Mouse (Mus musculus): ENCODE measurements around the gene Hist2h2aa2. TPM values are rescaled to one million over a fixed set of nuclear protein-coding genes. Genes with fewer than 3 reads are reported as not detected.

The Hist2h2aa2 gene
- polyA plus RNA-seq (2012; rRNA removed; ENCODE audit: low replicate concordance), result 228 and 312 TPM in 2 replicates

DNA sequence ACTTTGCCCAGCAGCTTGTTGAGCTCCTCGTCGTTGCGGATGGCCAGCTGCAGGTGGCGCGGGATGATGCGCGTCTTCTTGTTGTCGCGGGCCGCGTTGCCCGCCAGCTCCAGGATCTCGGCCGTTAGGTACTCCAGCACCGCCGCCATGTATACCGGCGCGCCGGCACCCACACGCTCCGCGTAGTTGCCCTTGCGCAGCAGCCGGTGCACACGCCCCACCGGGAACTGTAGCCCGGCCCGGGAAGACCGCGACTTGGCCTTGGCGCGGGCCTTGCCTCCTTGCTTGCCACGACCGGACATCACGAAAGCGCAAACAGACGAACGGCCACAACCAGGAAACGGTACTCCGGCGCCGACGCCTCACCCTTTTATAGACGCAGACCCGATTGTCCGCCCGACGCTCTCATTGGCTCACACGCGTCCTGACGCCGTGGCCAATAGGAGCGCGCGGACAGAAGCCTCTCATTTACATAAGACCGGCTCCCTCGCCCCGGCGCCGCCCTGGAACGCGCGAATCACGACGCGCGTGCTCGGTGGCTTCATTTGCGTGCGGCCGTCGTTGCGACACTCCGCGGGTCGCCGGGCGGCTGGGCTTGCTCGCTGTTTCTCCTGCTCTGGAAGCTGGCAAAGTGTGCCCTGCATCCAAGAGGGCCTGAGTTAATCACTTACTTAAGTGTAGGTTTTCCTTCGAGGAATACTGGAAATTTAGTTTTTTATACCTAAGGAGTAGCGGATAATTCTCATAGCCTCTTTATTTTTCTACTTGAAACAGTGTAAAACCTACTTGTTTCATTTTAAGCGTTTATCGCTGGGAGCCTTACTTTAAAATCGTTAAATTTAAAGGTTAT is at the start of gene Hist2h2aa2:
Gene Hist2h2aa2, minus strand, starts transcription at position 328 of the 850 bp plus-strand sequence.

DNA sequence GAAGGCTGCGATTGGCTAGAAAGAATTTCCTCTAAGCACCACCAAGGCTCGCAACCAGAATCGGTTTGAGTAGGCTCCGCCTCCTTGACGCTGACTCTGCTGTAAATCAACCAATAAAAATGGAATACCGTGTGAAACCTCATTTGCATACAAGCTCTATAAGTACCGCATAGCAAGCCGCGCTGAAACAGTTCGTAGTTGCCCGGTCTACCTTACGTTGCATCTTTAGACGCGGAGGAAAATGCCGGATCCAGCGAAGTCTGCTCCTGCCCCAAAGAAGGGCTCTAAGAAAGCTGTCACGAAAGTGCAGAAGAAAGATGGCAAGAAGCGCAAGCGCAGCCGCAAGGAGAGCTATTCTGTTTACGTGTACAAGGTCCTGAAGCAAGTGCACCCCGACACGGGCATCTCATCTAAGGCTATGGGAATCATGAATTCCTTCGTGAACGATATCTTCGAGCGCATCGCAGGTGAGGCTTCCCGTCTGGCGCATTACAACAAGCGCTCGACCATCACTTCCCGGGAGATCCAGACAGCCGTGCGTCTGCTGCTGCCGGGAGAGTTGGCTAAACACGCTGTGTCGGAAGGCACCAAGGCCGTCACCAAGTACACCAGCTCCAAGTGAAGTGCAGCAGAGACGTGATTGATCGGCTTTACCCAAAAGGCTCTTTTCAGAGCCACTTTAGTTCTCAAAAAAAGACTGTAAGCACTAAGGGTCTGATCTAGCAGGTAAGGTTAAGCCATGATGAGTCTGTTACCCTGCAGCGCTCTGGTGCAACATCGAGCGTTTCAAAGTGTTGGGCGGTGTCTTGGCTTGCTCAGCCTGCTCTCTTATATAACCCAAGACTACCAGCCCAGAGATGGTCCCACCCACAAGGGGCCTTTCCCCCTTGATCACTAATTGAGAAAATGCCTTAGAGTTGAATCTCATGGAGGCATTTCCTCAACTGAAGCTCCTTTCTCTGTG is 29.7 kb upstream of the Hist2h2aa2 start, which contains the start of gene Hist2h2bb:
Gene Hist2h2bb, plus strand, starts transcription at position 242 of the 964 bp plus-strand sequence.

DNA sequence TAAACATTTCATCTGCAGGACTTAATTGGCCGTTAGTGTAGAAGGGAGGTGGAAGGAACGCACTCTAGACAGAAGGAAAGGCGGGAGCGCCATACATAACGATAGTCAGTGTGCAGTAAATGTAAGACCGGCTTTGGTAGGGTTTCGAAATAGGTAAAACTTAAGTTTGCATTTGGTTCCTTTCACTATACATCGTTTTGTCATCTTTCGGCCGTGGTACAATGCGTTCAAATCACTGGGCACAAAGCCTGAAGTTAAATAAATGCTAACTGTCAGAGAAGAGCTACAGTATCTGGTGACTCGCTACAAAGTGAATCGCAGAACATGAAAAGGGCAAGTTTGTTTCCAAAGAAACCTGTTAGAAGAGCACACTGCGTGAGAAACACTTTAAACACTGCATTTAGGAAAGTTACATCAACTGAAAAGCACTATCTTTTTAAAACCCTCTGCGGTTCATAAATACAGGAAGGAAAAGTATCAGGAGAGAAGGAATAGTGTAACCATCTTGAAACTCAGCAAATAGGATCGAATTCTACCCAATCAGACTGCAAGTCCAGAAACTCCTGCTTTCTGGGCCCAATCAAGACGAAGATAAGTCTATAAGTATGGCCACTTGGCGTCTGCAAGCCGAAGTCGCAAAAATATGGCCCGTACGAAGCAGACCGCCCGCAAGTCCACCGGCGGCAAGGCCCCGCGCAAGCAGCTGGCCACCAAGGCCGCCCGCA is 28.1 kb upstream of the Hist2h2aa2 start, which contains the start of gene Hist2h3b:
Gene Hist2h3b, plus strand, starts transcription at position 604 of the 725 bp plus-strand sequence.

DNA sequence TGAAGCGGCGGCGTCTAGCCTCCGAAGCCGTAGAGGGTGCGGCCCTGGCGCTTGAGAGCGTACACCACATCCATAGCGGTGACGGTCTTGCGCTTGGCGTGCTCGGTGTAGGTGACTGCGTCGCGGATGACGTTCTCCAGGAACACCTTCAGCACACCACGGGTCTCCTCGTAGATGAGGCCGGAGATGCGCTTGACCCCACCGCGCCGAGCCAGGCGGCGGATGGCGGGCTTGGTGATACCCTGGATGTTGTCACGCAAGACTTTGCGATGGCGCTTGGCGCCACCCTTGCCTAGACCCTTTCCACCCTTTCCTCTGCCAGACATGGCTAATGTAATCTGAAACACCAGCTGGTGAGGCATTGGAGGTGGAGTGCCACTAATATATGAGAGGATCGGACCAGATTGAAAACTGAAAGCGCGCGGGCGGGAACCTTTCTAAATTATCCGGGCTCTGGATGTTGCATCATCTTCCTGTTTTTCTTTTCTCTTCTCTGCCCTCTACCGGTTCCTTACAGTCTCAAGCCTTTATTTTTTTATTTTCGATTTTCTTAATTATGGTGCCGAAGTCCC is 23.0 kb upstream of the Hist2h2aa2 start, which contains the start of gene Hist2h4:
Gene Hist2h4, minus strand, starts transcription at position 333 of the 572 bp plus-strand sequence.

DNA sequence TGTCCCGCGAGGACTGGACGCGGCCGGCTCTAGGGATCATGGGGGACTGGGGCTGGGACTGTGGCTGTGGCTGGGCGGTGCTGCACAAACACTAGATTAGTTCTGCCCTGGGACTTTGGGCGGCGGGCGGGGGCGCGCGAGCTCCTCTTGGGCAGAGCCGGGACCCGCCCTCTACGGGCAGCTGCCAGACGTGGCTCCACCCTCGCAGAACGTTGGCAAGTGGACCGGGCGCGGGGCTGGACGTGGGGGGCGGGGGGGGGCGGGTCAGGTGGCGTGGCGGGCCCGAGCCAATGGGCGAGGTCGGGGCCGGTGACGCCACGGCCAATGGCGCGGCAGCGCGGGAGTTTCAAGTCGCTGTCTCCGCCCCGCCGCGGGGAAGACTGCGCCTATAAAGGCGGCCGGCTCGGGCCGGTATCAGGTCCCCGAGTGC is 6.4 kb upstream of the Hist2h2aa2 start, which contains the start of gene Hist2h3c1:
Gene Hist2h3c1, plus strand, starts transcription at position 259 of the 430 bp plus-strand sequence.

DNA sequence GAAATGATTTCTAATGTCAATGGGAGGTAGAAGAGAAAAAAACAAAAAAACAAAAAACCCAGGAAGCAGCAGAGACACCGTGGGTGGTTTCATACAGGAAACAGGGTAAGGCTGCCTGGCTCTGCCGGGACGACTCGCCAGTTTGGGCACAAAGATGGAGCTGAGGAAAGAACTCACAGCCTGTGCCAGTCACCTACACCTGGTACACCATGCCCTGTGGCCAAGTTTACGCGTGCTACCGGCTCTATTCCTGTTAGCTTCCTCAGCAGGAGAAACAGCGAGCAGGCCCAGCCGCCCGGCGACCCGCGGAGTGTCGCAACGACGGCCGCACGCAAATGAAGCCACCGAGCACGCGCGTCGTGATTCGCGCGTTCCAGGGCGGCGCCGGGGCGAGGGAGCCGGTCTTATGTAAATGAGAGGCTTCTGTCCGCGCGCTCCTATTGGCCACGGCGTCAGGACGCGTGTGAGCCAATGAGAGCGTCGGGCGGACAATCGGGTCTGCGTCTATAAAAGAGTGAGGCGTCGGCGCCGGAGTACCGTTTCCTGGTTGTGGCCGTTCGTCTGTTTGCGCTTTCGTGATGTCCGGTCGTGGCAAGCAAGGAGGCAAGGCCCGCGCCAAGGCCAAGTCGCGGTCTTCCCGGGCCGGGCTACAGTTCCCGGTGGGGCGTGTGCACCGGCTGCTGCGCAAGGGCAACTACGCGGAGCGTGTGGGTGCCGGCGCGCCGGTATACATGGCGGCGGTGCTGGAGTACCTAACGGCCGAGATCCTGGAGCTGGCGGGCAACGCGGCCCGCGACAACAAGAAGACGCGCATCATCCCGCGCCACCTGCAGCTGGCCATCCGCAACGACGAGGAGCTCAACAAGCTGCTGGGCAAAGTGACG is 5.2 kb upstream of the Hist2h2aa2 start, which contains the start of gene Hist2h2aa1:
Gene Hist2h2aa1, plus strand, starts transcription at position 495 of the 884 bp plus-strand sequence.

DNA sequence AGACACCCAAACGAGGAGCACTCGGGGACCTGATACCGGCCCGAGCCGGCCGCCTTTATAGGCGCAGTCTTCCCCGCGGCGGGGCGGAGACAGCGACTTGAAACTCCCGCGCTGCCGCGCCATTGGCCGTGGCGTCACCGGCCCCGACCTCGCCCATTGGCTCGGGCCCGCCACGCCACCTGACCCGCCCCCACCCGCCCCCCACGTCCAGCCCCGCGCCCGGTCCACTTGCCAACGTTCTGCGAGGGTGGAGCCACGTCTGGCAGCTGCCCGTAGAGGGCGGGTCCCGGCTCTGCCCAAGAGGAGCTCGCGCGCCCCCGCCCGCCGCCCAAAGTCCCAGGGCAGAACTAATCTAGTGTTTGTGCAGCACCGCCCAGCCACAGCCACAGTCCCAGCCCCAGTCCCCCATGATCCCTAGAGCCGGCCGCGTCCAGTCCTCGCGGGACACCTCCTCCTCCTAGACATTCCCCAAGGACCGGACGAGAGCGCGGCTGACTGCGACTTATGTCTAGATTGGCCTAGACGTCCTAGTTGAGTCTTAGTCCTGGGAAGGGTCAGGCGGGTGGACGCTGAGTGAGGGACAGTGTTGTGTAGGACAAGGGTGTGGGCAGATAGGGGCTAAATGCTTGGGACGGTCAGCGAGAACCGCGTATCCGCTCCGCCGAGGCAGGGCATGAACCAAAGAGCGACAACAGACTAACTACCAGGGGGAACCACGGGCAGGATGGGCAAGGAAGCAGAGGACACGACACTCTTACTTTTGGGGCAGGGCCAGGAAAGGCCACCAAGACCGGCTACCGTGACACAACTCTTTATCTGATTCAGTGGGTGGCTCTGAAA is 902 bp downstream of the Hist2h2aa2 start, which contains the start of gene Hist2h3c2:
Gene Hist2h3c2, minus strand, starts transcription at position 174 of the 840 bp plus-strand sequence.

DNA sequence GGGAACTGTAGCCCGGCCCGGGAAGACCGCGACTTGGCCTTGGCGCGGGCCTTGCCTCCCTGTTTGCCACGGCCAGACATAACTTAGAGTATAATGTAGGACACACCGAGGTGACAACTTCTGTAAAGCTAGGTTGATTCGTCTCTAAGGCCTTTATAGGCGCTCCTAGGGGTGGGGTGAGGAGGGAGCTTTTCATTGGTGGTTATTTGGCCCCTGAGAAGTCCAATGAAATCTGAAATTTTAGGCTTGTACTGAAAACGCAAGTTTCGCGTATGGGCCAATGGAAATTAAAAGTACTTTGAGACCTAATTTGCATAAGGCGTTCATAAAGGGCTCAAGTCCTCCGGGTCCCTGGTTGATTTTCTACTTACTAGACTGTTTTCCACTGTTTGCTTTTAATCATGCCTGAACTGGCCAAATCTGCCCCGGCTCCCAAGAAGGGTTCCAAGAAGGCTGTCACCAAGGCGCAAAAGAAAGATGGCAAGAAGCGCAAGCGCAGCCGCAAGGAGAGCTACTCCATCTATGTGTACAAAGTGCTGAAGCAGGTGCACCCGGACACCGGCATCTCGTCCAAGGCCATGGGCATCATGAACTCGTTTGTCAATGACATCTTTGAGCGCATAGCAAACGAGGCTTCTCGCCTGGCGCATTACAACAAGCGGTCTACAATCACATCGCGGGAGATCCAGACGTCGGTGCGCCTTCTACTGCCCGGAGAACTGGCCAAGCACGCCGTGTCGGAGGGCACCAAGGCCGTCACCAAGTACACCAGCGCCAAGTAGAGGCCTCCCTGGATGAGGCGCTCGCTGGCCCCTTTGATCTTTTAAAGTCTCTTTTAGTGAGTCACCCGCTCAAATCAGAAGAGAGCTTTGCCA is 19.1 kb downstream of the Hist2h2aa2 start, which contains the start of the genes Hist2h2ac and Hist2h2be:
Gene Hist2h2ac, minus strand, starts transcription at position 116 of the 875 bp plus-strand sequence.
Gene Hist2h2be, plus strand, starts transcription at position 355 of the 875 bp plus-strand sequence.

DNA sequence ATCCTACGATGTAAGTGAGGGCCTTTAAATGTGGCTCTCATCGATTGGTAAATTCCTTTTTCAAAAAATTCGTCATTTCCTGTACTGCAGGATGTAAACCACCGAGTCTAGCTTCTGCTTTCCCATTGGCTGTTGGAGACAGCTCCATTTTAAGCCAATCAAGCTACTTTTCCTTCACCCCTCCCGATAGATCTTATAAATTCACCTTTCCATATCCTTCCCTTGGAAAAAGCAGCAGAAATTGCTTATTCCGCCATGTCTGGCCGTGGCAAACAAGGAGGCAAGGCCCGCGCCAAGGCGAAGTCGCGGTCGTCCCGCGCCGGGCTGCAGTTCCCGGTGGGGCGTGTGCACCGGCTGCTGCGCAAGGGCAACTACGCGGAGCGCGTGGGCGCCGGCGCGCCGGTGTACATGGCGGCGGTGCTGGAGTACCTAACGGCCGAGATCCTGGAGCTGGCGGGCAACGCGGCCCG is 20.4 kb downstream of the Hist2h2aa2 start, which contains the start of the genes Bola1 and Hist2h2ab:
Gene Bola1, minus strand, starts transcription at position 49 of the 470 bp plus-strand sequence.
Gene Hist2h2ab, plus strand, starts transcription at position 205 of the 470 bp plus-strand sequence.

Other genes starting within 250 kb of the Hist2h2aa2 start
- 21.7 and 26.9 TPM in 2 replicates for gene Plekho1, start 244.3 kb downstream of the Hist2h2aa2 start, polyA plus RNA-seq (2012; rRNA removed; ENCODE audit: low replicate concordance)
- gene Vps45, start 181.8 kb downstream of the Hist2h2aa2 start, polyA plus RNA-seq (2012; rRNA removed; ENCODE audit: low replicate concordance), result 3.6 and 4.1 TPM in 2 replicates
- gene Otud7b, start 135.7 kb downstream of the Hist2h2aa2 start, polyA plus RNA-seq (2012; rRNA removed; ENCODE audit: low replicate concordance), result 7.5 and 20.3 TPM in 2 replicates
- gene Mtmr11, start 78.3 kb downstream of the Hist2h2aa2 start, polyA plus RNA-seq (2012; rRNA removed; ENCODE audit: low replicate concordance), result 2.7 and 32.2 TPM in 2 replicates
- 79.0 and 100 TPM in 2 replicates for gene Sf3b4, start 67.9 kb downstream of the Hist2h2aa2 start, polyA plus RNA-seq (2012; rRNA removed; ENCODE audit: low replicate concordance)
- gene Sv2a, start 59.1 kb downstream of the Hist2h2aa2 start, polyA plus RNA-seq (2012; rRNA removed; ENCODE audit: low replicate concordance), result 0.68 and 1.5 TPM in 2 replicates
- gene Bola1, start 20.6 kb downstream of the Hist2h2aa2 start, polyA plus RNA-seq (2012; rRNA removed; ENCODE audit: low replicate concordance), result 60.0 and 61.3 TPM in 2 replicates
- gene Hist2h2ab, start 20.4 kb downstream of the Hist2h2aa2 start, polyA plus RNA-seq (2012; rRNA removed; ENCODE audit: low replicate concordance), result 3.2 and 7.6 TPM in 2 replicates
- 10.9 and 30.0 TPM in 2 replicates for gene Hist2h2ac, start 19.4 kb downstream of the Hist2h2aa2 start, polyA plus RNA-seq (2012; rRNA removed; ENCODE audit: low replicate concordance)
- 0.78 and 2.3 TPM in 2 replicates for gene Hist2h2be, start 19.2 kb downstream of the Hist2h2aa2 start, polyA plus RNA-seq (2012; rRNA removed; ENCODE audit: low replicate concordance)
- 85.3 and 136 TPM in 2 replicates for gene Hist2h3c2, start 1.1 kb downstream of the Hist2h2aa2 start, polyA plus RNA-seq (2012; rRNA removed; ENCODE audit: low replicate concordance)
- gene Hist2h2aa1, start 5.2 kb upstream of the Hist2h2aa2 start, polyA plus RNA-seq (2012; rRNA removed; ENCODE audit: low replicate concordance), result 143 and 423 TPM in 2 replicates
- gene Hist2h3c1, start 6.4 kb upstream of the Hist2h2aa2 start, polyA plus RNA-seq (2012; rRNA removed; ENCODE audit: low replicate concordance), result not detected in 2 replicates
- gene Hist2h4, start 23.0 kb upstream of the Hist2h2aa2 start, polyA plus RNA-seq (2012; rRNA removed; ENCODE audit: low replicate concordance), result 4.0 and 4.7 TPM in 2 replicates
- gene Hist2h3b, start 28.4 kb upstream of the Hist2h2aa2 start, polyA plus RNA-seq (2012; rRNA removed; ENCODE audit: low replicate concordance), result 67.4 and 121 TPM in 2 replicates
- 3.7 and 9.2 TPM in 2 replicates for gene Hist2h2bb, start 29.5 kb upstream of the Hist2h2aa2 start, polyA plus RNA-seq (2012; rRNA removed; ENCODE audit: low replicate concordance)
- 0.86 and 1.4 TPM in 2 replicates for gene Fcgr1, start 53.7 kb upstream of the Hist2h2aa2 start, polyA plus RNA-seq (2012; rRNA removed; ENCODE audit: low replicate concordance)
- not detected in 2 replicates for gene BC107364, start 212.0 kb upstream of the Hist2h2aa2 start, polyA plus RNA-seq (2012; rRNA removed; ENCODE audit: low replicate concordance)

Measured in duodenum, adult 2 months (tissue).